Mouse (Mus musculus): ENCODE measurements around the gene Zswim5. TPM values are rescaled to one million over a fixed set of nuclear protein-coding genes. Genes with fewer than 3 reads are reported as not detected.

Zswim5 gene
- polyA plus RNA-seq, 1 experiment from 2014 or later = 9.2 TPM

DNA sequence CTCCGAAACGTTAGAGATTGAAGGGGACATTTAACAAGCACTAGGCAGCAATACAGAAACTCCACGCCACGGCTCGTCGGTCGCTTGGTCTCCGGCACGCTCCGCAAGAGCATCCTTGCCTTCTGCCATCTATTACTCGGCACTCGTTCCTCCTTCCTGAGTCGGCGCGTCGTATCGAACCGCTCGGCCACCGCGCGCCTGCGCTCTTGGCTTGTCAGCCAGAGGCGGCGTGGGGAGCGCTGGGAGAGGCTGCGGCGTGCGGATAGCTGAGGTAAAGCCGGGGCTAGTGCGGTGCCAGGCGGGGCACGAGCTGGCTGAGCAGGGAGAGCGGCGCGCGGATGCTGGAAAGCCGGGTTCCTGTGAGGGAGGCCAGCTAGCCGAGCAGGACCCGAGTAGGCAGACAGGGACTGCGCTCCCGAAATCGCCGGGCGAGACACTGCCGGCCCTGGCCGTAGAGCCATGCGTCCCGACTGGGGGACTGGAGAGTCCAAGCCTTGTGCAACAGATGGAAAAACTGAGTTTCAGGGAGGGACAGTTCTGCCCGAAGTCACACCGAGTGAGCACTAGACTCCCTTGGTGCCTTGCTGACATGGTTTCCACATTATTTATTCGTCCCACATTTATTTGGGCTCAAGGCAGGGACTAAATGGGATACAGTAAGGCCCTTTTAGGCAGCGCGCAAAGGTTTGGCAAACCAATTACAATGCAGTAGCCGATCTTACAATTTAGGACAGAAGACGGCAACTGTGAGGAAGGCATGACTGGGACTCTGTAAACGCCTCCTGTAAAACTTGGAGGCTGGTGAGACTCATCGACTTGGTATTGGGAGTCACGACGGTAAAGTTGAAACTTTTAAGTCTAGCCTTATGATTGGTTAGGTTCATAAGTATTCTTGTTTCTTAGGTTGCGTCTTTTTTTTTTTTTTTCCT lies 142.3 kb downstream of the Zswim5 start, which contains the start of gene Eif2b3:
Gene Eif2b3 (plus strand): TSS at position 197 of the 929 bp plus-strand sequence.
- ATAC-seq (ENCODE audit: low FRiP score, low TSS enrichment) = peak; percentile 92
- Histone ChIP-seq H3K9ac (replicated peaks; ENCODE audit: low read length) (peak within 1 kb of the TSS; percentile 78), H3K4me2 (ENCODE audit: low read length) (peak within 1 kb of the TSS; percentile 70), H3K36me3 (ENCODE audit: control insufficient read depth, insufficient read depth, low read length) (peaks cover 19% of the 10 kb centered on the region), H3K4me3 (replicated peaks; ENCODE audit: low read depth, low read length) (peak within 1 kb of the TSS; percentile 75), H3K27me3 (ENCODE audit: control insufficient read depth, insufficient read depth, low read length) (no peaks in the 10 kb centered on the region), H3K9me3 (ENCODE audit: control insufficient read depth, low read length) (no peaks in the 10 kb centered on the region), H3K27ac (replicated peaks; ENCODE audit: low read depth, low read length) (peak within 1 kb of the TSS; percentile 60; the same call in 1 of the 2 replicates), H3K4me1 (ENCODE audit: control insufficient read depth, insufficient read depth, low read length) (peaks cover 6% of the 10 kb centered on the region; the same call in 1 of the 2 replicates)
- peak; percentile 97 for DNase-seq
- under 1% methylated on average over 61 of the region's 61 CpGs for WGBS

- no peak overlapping the region for H3K4me2 ChIP-seq (ENCODE audit: low read length)
- H3K4me1 ChIP-seq (ENCODE audit: control insufficient read depth, insufficient read depth, low read length) = peaks cover 6% of the 10 kb centered on the region; the same call in 1 of the 2 replicates
- no peak for DNase-seq
- peaks cover 31% of the 10 kb centered on the region for H3K36me3 ChIP-seq (ENCODE audit: control insufficient read depth, insufficient read depth, low read length)
- no peak for ATAC-seq (ENCODE audit: low FRiP score, low TSS enrichment)
- no peaks in the 10 kb centered on the region for H3K27me3 ChIP-seq (ENCODE audit: control insufficient read depth, insufficient read depth, low read length)
- no peaks in the 10 kb centered on the region for H3K9me3 ChIP-seq (ENCODE audit: control insufficient read depth, low read length)
- no peak overlapping the region for H3K9ac ChIP-seq (replicated peaks; ENCODE audit: low read length)
- no peak overlapping the region for H3K4me3 ChIP-seq (replicated peaks; ENCODE audit: low read depth, low read length)
- 98% methylated on average over 4 of the region's 4 CpGs for WGBS
- no peak overlapping the region for H3K27ac ChIP-seq (replicated peaks; ENCODE audit: low read depth, low read length)
These were observed 146.3 kb downstream of the Zswim5 start for GRCm38 (mm10) chr4:117023469-117023868.

DNA sequence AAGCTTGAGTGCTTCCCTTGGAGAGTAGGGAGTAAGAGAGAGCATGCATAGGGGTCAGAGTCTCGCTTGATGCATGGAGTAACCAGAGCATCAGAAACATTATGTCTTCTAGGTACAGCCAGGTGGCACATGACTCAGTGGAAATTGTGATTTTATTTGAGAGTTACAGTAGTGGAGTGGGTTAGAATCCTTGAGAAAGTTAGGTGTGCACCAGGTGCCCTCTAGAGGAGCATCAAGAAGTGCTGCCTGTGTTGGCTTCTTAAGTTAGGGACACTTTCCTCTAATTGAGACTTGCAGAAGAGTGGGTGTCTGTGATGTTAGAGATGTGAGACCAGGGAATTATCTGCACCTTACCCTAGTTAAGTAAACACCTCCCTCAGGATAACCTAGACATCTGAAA lies 153.9 kb downstream of the Zswim5 start:
- Histone ChIP-seq H3K9ac (replicated peaks; ENCODE audit: low read length) (no peak overlapping the region), H3K36me3 (ENCODE audit: control insufficient read depth, insufficient read depth, low read length) (peaks cover 22% of the 10 kb centered on the region), H3K4me2 (ENCODE audit: low read length) (no peak overlapping the region), H3K27ac (replicated peaks; ENCODE audit: low read depth, low read length) (no peak overlapping the region), H3K4me3 (replicated peaks; ENCODE audit: low read depth, low read length) (no peak overlapping the region), H3K27me3 (ENCODE audit: control insufficient read depth, insufficient read depth, low read length) (no peaks in the 10 kb centered on the region), H3K4me1 (ENCODE audit: control insufficient read depth, insufficient read depth, low read length) (no peaks in the 10 kb centered on the region), H3K9me3 (ENCODE audit: control insufficient read depth, low read length) (no peaks in the 10 kb centered on the region)
- peak; percentile 8 for DNase-seq
- 97% methylated on average over 1 of the region's 1 CpGs for whole genome bisulfite sequencing
- ATAC-seq (ENCODE audit: low FRiP score, low TSS enrichment) = no peak

Other genes starting within 250 kb of the Zswim5 start
- 94.4 and 110 TPM in 2 replicates for gene Nasp, start 249.4 kb upstream of the Zswim5 start, polyA plus RNA-seq (2014; fragmentation: Nextera tagmentation; extraction: Ambion mirVana)
- gene Akr1a1, start 225.7 kb upstream of the Zswim5 start, polyA plus RNA-seq (2014; fragmentation: Nextera tagmentation; extraction: Ambion mirVana) = 638 and 660 TPM in 2 replicates
- 378 and 430 TPM in 2 replicates for gene Prdx1, start 191.8 kb upstream of the Zswim5 start, polyA plus RNA-seq (2014; fragmentation: Nextera tagmentation; extraction: Ambion mirVana)
- 16.3 and 20.6 TPM in 2 replicates for gene Mmachc, start 169.0 kb upstream of the Zswim5 start, polyA plus RNA-seq (2014; fragmentation: Nextera tagmentation; extraction: Ambion mirVana)
- gene Ccdc163, start 168.9 kb upstream of the Zswim5 start, polyA plus RNA-seq (2014; fragmentation: Nextera tagmentation; extraction: Ambion mirVana) = 11.4 and 13.1 TPM in 2 replicates
- gene Tesk2, start 156.4 kb upstream of the Zswim5 start, polyA plus RNA-seq (2014; fragmentation: Nextera tagmentation; extraction: Ambion mirVana) = 1.9 and 3.2 TPM in 2 replicates
- 22.6 and 30.4 TPM in 2 replicates for gene Toe1, start 69.7 kb upstream of the Zswim5 start, polyA plus RNA-seq (2014; fragmentation: Nextera tagmentation; extraction: Ambion mirVana)
- 3.8 and 5.9 TPM in 2 replicates for gene Mutyh, start 69.7 kb upstream of the Zswim5 start, polyA plus RNA-seq (2014; fragmentation: Nextera tagmentation; extraction: Ambion mirVana)
- 1.1 and 1.2 TPM in 2 replicates for gene Hpdl, start 55.7 kb upstream of the Zswim5 start, polyA plus RNA-seq (2014; fragmentation: Nextera tagmentation; extraction: Ambion mirVana)
- gene Urod, start 117.0 kb downstream of the Zswim5 start, polyA plus RNA-seq (2014; fragmentation: Nextera tagmentation; extraction: Ambion mirVana) = 48.6 and 54.8 TPM in 2 replicates
- 17.2 and 18.6 TPM in 2 replicates for gene Hectd3, start 117.9 kb downstream of the Zswim5 start, polyA plus RNA-seq (2014; fragmentation: Nextera tagmentation; extraction: Ambion mirVana)
- 49.7 and 52.0 TPM in 2 replicates for gene Eif2b3, start 142.0 kb downstream of the Zswim5 start, polyA plus RNA-seq (2014; fragmentation: Nextera tagmentation; extraction: Ambion mirVana)
- gene Ptch2, start 218.7 kb downstream of the Zswim5 start, polyA plus RNA-seq (2014; fragmentation: Nextera tagmentation; extraction: Ambion mirVana) = 4.0 and 4.5 TPM in 2 replicates
- 3.2 and 3.4 TPM in 2 replicates for gene Btbd19, start 248.3 kb downstream of the Zswim5 start, polyA plus RNA-seq (2014; fragmentation: Nextera tagmentation; extraction: Ambion mirVana)
- gene Tctex1d4, start 249.4 kb downstream of the Zswim5 start, polyA plus RNA-seq (2014; fragmentation: Nextera tagmentation; extraction: Ambion mirVana) = not detected in 2 replicates

Measured in midbrain, embryonic 14.5 days (tissue).